Comparison of ENCODE assay signal across 24 mouse cellular contexts in the genomic region with DNA sequence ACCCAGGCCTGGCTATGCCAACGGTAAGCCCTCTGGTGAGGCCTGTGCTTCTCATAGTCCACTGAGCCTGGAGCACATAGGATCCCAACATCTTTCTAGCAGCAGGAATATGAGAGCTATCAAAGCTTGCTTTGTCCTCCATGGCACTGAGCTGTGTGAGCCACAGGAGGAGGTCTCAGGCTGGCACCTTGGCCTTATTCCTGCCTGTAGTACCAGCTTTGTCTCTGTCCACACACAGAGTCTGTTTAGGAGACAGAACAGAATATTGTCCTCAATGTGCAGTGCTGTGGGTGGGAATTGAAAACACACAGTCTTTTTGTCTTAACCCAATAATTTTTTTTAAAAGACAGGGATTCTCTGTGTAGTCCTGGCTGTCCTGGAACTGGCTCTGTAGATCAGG. TPM values are rescaled to one million over a fixed set of nuclear protein-coding genes. Genes with fewer than 3 reads are reported as not detected.
A peak's percentile ranks its signal among the peaks of the same experiment; 100 is the strongest.
DNase-seq lines count a peak whose midpoint lies in the region; ATAC-seq and TF ChIP-seq lines count a peak whose summit lies in the region.
"Had no signal": no experiment of that assay in that cellular context is flagged by ENCODE, and none has a peak within 500 bp of the region (broad histone marks: within the 10 kb centered on the region; RNA-seq: fewer than 3 reads in every experiment).

No protein-coding gene starts in this region.

- H3K9me3 ChIP-seq in hindbrain, postnatal 0 days (ENCODE audit: low read length), result no peaks in the 10 kb centered on the region
- no peaks in the 10 kb centered on the region for H3K9me3 ChIP-seq in hindbrain, embryonic 10.5 days
- H3K9me3 ChIP-seq: embryonic facial prominence, embryonic 15.5 days; forebrain, embryonic 10.5 days; heart, embryonic 15.5 days had no signal

- no peak overlapping the region for H3K9ac ChIP-seq in hindbrain, postnatal 0 days (replicated peaks; ENCODE audit: low read length)
- H3K9ac ChIP-seq: embryonic facial prominence, embryonic 15.5 days; heart, embryonic 15.5 days; hindbrain, embryonic 14.5 days had no signal

- no peaks in the 10 kb centered on the region for H3K27me3 ChIP-seq in hindbrain, postnatal 0 days (ENCODE audit: insufficient read depth, low read length)
- no peaks in the 10 kb centered on the region for H3K27me3 ChIP-seq in hindbrain, embryonic 10.5 days (ENCODE audit: insufficient read depth, poor library complexity, severe bottlenecking)
- H3K27me3 ChIP-seq: embryonic facial prominence, embryonic 15.5 days had no signal

- no peak for TF ChIP-seq CTCF in hindbrain, postnatal 0 days (IDR thresholded peaks at IDR 0.05; ENCODE audit: low read depth)

- no peaks in the 10 kb centered on the region for H3K4me1 ChIP-seq in hindbrain, postnatal 0 days (ENCODE audit: insufficient read depth, low read length)
- H3K4me1 ChIP-seq in hindbrain, embryonic 10.5 days (replicated peaks), result peaks cover 28% of the 10 kb centered on the region
- H3K4me1 ChIP-seq: heart, embryonic 15.5 days had no signal

- H3K4me2 ChIP-seq in hindbrain, postnatal 0 days (ENCODE audit: low read depth, low read length), result no peak overlapping the region
- H3K4me2 ChIP-seq: embryonic facial prominence, embryonic 15.5 days; heart, embryonic 11.5 days; heart, embryonic 15.5 days; hindbrain, embryonic 14.5 days had no signal

- ATAC-seq in hindbrain, postnatal 0 days, result peak; percentile 50; the same call in 1 of the 2 replicates
- ATAC-seq: forebrain, embryonic 14.5 days had no signal

- 71% methylated on average over 1 of the region's 1 CpGs for WGBS in hindbrain, postnatal 0 days
- WGBS in hindbrain, embryonic 10.5 days, result 79% methylated on average over 1 of the region's 1 CpGs

- H3K27ac ChIP-seq in hindbrain, postnatal 0 days, result no peak overlapping the region
- no peak overlapping the region for H3K27ac ChIP-seq in hindbrain, embryonic 10.5 days
- H3K27ac ChIP-seq: embryonic facial prominence, embryonic 15.5 days; forebrain, embryonic 10.5 days; heart, adult 2 months; heart, embryonic 15.5 days; hindbrain, embryonic 14.5 days had no signal

- DNase-seq in hindbrain, postnatal 0 days (ENCODE audit: low spot score), result no peak
- no peak for DNase-seq in hindbrain, embryonic 10.5 days (ENCODE audit: low spot score)
- peak; percentile 87 for DNase-seq in layer of hippocampus, adult 9-11 months
- DNase-seq in layer of hippocampus, adult 9-10 months (ENCODE audit: low spot score), result no peak
- DNase-seq in right cerebral cortex, adult 18-20 months, result peak; percentile 43
- no peak for DNase-seq in right cerebral cortex, postnatal 25 days
- peak; percentile 67 for DNase-seq in telencephalon, adult 2 months (ENCODE audit: low read depth, low spot score)
- no peak for DNase-seq in gastrocnemius, postnatal 25 days
- DNase-seq: adrenal gland, adult 2 months; adrenal gland, postnatal 25 days; cerebellum, adult 9-10 months; embryo, embryonic 11 days; gastrocnemius, postnatal 10 days; heart, adult 2 months; heart, postnatal 14 days had no signal

- no peaks in the 10 kb centered on the region for H3K36me3 ChIP-seq in hindbrain, postnatal 0 days (ENCODE audit: insufficient read depth, low read length)
- H3K36me3 ChIP-seq in hindbrain, embryonic 10.5 days, result no peaks in the 10 kb centered on the region
- H3K36me3 ChIP-seq: embryonic facial prominence, embryonic 15.5 days; forebrain, embryonic 10.5 days; heart, embryonic 15.5 days had no signal

- no peak overlapping the region for H3K4me3 ChIP-seq in hindbrain, postnatal 0 days (ENCODE audit: low read length)
- no peak overlapping the region for H3K4me3 ChIP-seq in hindbrain, embryonic 10.5 days
- H3K4me3 ChIP-seq: embryonic facial prominence, embryonic 15.5 days; erythroblast, embryonic 14.5 days; forebrain, embryonic 10.5 days; heart, adult 2 months; heart, embryonic 15.5 days had no signal

RNA-seq across cellular contexts. Expression of a gene that starts 3.2 kb away (rescaled TPM):
- total RNA-seq in hindbrain, postnatal 0 days (2014; rRNA removed), result 0.52 and 0.90 TPM in 2 replicates
- 1.2 TPM in 2 replicates for polyA plus RNA-seq in hindbrain, postnatal 0 days (2015; fragmentation: Nextera tagmentation; extraction: Ambion mirVana)
- not detected in 2 replicates for polyA plus RNA-seq in hindbrain, embryonic 10.5 days (2016; fragmentation: Nextera tagmentation; extraction: Ambion mirVana)
- total RNA-seq in gastrocnemius, postnatal 25 days (2021), result not detected
- total RNA-seq: adrenal gland, adult 2 months; adrenal gland, postnatal 25 days; gastrocnemius, postnatal 10 days; heart, adult 2 months; heart, postnatal 14 days; hematopoietic stem cell, adult 5-6 weeks had no signal
- polyA plus RNA-seq: adrenal gland, adult 2 months; erythroblast, embryonic 14.5 days; forebrain, embryonic 10.5 days; gonadal fat pad, adult 2 months; heart, embryonic 11.5 days; heart, embryonic 15.5 days had no signal

RNA-seq across cellular contexts. Expression of a gene that starts 15.7 kb away (rescaled TPM):
- 46.2 and 54.6 TPM in 2 replicates for total RNA-seq in hindbrain, postnatal 0 days (2014; rRNA removed)
- polyA plus RNA-seq in hindbrain, postnatal 0 days (2015; fragmentation: Nextera tagmentation; extraction: Ambion mirVana), result 224 and 242 TPM in 2 replicates
- polyA plus RNA-seq in hindbrain, embryonic 10.5 days (2016; fragmentation: Nextera tagmentation; extraction: Ambion mirVana), result 344 and 443 TPM in 2 replicates
- total RNA-seq in gastrocnemius, postnatal 25 days (2021), result 10 to 100 TPM; 57.1 to 65.9 TPM

RNA-seq across cellular contexts. Expression of a gene that starts 37.4 kb away (rescaled TPM):
- 31.4 and 38.8 TPM in 2 replicates for total RNA-seq in hindbrain, postnatal 0 days (2014; rRNA removed)
- polyA plus RNA-seq in hindbrain, postnatal 0 days (2015; fragmentation: Nextera tagmentation; extraction: Ambion mirVana), result 25.8 and 30.7 TPM in 2 replicates
- 0.99 and 1.5 TPM in 2 replicates for polyA plus RNA-seq in hindbrain, embryonic 10.5 days (2016; fragmentation: Nextera tagmentation; extraction: Ambion mirVana)
- 1 to 10 TPM in 1 of 2 experiments, under 1 TPM in 1; 0.59 to 1.7 TPM for total RNA-seq in gastrocnemius, postnatal 25 days (2021)
- total RNA-seq: hematopoietic stem cell, adult 5-6 weeks had no signal

Comparison
In these comparisons a context has a peak if more than half of its experiments do, and no peak if none do; other contexts are left out.
1. DNase-seq: peak in layer of hippocampus, adult 9-11 months (single experiment), right cerebral cortex, adult 18-20 months (single experiment) and telencephalon, adult 2 months (single experiment); none in hindbrain, postnatal 0 days (single experiment), hindbrain, embryonic 10.5 days (single experiment), layer of hippocampus, adult 9-10 months (single experiment), right cerebral cortex, postnatal 25 days (single experiment) and gastrocnemius, postnatal 25 days (single experiment).
2. RNA of a gene that starts 37.4 kb away (total RNA-seq): 31.4 to 38.8 TPM in hindbrain, postnatal 0 days; 0.59 to 1.7 TPM in gastrocnemius, postnatal 25 days; every median in the first group is over 10 times any median in the second.